Mouse (Mus musculus) c-Kit-positive CD71-positive TER-119-negative erythroid progenitor cells, embryonic 14.5 days (primary cell): Measurements from ENCODE around the gene Riiad1.
A peak's percentile ranks its signal among the peaks of the same experiment; 100 is the strongest.

Experiments
- DNase-seq: peaks from one replicate; pipeline ENCODE4 v3.0.0-alpha.2; 2013; ENCODE audit warnings: low read depth

The Riiad1 gene

GRCm38 (mm10) chr3:94480291-94480884 lies at the start of gene Riiad1:
Riiad1 (minus strand) TSS chr3:94480341.
- DNase-seq: no peak

GRCm38 (mm10) chr3:94526731-94527130 lies 46.6 kb upstream of the Riiad1 start:
- DNase-seq: no peak

DNA sequence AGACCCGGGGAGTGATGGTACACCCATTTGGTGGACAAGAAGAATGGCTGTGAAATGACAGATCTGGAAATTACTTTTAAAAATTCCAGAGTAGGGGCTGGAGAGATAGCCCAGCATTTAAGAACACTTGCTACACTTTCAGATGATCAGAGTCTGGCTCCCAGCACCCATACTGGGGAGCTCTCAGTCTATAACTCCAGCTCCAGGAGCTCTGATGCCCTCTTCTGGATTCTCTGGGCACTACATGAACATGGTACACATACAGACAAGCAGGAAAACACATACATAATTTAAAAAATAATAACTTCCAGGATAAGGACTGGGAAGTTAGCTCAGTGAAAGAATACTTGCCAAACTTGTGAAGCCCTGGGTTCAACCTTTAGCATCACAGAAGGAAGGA lies 26.5 kb upstream of the Riiad1 start:
- DNase-seq: peak; percentile 15

GRCm38 (mm10) chr3:94502243-94502642 lies 22.1 kb upstream of the Riiad1 start:
- DNase-seq: peak; percentile 7

DNA sequence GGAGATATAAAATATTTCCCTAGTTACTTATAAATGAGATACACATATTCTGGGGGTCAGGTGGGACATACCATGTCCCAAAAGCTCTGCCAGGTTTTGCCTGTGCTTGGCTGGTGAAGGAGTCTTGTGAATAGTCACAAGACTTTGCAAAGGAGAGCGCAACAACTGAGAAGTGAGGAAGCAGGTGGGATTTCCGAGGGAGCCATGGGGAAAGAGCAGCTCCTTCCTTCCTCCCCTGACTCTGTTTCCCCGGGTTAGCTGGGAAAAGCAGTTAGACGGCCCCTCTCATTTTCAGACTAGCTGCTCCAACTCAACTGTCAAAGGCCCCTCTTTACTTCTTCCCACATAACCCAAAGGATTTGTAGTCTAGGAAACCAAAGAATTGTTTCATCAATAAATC lies 17.0 kb upstream of the Riiad1 start:
- DNase-seq: no peak

GRCm38 (mm10) chr3:94487581-94487980 lies 7.4 kb upstream of the Riiad1 start:
- DNase-seq: no peak

DNA sequence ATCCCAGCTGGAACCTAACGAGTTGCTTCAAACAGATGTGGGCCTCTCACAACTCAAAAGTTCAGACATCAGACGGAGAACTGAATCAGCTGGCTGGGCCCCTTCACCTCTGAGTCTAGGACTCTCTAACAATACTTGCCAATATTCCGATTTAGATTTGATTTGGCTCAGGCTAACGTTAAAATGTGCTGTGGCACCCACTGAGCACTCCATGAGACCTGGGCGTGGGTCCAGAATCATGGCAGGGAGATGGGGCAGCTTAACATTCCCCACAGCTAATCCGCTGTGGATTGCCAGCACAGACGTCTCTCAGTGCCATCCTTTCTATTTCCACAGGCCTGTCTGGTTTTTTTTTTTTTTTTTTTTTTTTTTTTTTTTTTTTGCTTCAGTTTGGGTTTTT lies 5.8 kb upstream of the Riiad1 start:
- DNase-seq: no peak

- no peak for DNase-seq
Measured at GRCm38 (mm10) chr3:94483790-94484439, 3.8 kb upstream of the Riiad1 start.

DNA sequence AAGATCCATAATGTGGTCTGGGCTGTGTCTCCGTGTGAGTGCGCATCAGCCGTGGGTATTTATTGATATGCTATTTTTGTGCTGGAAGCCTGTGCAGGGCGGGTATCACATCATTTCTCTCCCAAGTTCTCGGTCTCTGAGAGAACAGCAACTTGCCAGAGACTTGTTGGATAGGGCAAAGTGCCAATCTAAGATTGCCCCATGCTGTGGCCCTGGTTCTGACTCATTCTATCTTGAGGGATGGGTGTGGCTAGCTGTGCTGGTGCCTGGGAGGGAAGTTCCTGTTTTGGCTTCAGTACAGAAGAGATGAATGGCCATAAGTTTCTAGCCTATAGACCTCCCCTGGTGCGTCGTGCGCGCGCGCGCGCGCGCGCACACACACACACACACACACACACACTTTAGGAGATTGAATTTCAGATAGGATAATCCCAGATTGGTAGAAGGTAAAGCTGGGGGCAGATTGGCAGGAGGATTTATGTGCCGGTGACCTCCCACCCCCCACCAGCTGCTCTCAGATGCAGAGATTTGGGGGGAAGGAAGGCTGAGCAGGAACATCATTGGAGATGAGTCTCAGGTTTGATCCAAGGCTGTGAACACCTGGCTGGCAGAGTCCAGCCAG lies 2.7 kb upstream of the Riiad1 start:
- no peak for DNase-seq

DNA sequence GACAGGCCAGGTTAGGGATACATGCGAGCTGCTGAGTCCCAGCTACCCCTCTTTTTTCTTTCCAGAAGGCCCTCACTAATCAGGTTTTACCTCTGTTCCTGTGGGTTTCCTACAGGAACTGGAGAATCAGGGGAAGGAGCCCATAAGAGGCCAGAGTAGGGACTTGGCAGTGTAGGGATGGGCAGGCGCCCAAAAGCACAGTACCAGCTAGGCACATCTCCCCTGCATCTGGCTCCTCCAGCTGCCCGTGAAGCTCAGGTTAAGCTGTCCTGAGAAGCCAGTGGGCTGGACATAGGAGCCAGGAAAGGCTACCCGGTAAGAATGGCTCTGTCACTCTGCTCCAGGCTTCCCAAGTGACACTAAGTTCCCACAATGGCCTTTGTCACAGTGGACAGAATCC lies 1.3 kb upstream of the Riiad1 start:
- DNase-seq: no peak

- DNase-seq: no peak
Measured at GRCm38 (mm10) chr3:94479564-94479963, 577 bp downstream of the Riiad1 start.

DNA sequence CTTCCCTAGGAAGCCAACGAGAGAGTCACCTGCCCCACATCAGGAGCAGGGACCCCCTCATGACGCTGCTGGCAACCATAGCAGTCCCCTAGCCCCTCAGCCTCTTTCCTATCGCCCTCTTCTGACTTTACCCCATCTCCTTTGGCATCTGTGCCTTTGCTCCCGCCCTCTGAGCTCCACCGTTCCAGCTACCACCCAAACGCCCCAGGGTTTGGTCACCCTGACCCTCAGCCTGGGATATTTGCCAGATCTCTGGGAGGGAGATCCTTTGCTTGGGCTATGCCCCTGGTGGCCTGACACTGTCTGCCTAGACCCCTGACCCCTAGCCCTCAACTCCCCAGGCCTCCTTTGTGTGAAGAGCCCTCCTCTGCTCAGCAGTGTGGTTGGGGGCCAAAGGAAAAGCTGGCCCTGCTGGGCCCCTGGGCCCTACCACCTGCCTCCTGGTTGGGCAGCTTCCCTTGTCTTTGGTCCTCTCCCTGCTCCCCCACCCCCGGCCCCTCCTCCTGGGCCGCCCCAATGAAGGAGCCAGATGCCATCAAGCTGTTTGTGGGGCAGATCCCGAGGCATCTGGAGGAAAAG lies 1.5 kb downstream of the Riiad1 start:
- DNase-seq: no peak

- DNase-seq: peak; percentile 46
Measured at GRCm38 (mm10) chr3:94477981-94478422, 2.1 kb downstream of the Riiad1 start, which contains the start of gene Celf3. Celf3 (plus strand) TSS chr3:94478295.

- DNase-seq: no peak
Measured at GRCm38 (mm10) chr3:94477444-94477843, 2.7 kb downstream of the Riiad1 start.

DNA sequence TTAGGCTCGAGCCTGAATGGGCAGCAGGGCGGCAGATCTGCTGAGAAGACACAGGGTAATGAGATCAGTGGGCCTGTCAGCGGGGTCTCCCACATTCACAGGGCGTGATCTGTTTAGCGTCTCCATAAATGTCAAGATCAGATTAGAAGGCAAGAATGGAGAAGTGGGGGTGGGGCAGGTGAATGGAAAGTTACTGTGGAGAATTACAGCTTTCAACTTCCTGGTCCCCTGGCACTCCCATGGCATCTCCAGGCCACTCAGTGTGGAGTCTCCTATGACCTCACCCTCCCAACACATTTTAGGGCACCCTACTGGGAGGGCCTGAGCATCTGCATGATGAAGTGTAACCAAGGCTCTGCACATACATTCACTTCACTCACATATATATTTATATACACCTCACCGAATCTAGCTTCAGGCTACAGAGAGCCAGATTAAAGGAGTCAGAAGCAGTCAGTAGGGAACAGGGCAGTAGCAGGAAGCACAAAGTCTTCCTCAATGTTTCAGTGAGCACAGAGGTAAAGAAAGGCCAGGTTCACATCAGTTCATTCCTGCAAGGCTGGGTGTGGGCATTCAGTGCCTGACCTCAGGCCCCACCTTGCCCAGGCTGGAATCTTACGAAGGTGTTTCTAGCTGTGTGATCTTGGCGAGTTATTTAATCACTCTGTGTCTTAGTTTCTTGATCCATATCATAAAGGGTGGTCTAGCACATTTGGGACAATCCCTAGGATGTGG lies 3.7 kb downstream of the Riiad1 start:
- DNase-seq: no peak

- no peak for DNase-seq
Measured at GRCm38 (mm10) chr3:94473567-94474232, 6.4 kb downstream of the Riiad1 start.

GRCm38 (mm10) chr3:94473115-94473505 lies 7.0 kb downstream of the Riiad1 start:
- no peak for DNase-seq

DNA sequence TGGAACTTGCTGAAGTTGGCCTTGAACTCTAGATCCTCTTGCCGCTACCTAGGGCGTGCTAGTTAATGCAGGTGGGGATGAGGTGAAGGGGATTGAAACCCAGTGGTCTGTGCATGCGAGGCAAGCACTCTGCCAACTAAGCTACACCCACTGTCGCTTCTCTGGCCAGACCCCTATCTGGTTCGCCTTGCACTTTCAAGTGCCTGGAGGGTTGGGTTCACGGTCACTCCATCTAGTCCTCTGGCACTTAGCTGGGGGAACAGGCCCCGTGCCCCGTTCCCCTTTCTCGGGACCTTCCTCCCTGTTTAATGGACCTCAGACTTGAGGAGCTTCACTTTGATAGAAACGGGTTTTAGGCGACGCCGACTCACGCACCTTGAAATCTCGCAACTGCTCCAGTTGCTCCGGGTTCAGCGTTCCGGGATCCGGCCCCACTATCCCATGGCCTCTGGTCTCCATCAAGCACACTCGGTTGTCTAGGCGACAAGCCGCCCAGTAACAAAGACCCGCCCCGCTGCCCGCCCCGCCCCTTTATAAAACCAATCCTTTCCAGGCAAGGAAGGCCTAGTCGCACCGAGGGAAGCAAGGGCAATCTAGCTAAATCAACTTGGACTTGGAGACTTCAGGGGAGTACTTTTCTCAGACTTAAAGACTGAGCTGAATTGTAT lies 7.6 kb downstream of the Riiad1 start:
- DNase-seq: no peak

GRCm38 (mm10) chr3:94468931-94469330 lies 11.2 kb downstream of the Riiad1 start:
- DNase-seq: no peak

DNA sequence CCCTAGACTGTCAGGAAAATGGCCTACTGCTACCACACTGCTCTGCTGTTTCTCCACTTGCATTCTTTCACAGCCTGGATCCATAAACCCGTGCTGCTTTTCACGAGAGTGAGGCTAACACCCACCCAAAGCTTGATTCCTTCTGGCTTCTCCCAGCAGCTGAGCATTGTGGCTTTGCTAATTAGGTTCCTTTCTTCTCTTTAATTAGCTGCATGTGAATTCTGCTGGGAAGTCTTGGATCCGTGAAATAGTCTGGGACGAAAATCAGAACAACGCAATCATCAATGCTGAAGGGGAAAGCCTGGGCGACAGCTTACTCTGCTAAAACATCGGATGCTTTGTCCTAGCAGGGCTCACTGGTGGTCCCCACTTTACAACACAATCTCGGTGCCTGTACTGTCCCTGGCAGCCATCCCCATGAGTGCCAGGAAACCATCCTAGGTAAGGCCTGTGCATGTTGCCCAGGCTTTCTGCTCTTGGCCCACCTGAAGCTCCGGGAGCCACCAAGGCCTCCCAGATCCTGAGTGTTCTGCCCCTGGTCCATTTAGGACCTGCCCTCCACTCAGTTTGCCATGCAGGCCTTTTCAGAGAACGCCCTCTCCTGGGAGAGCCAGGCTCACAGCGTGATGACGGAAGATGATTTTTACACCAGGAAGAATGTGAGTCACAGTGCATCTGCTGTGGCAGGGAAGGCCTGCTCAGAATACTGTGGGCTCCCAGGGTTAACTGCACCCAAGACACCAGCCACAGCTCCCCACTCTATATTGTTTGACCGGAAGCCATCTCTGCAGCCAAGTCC lies 14.3 kb downstream of the Riiad1 start:
- DNase-seq: no peak
